Mouse (Mus musculus): ENCODE results near the gene Rngtt. TPM values are rescaled to one million over a fixed set of nuclear protein-coding genes. Genes with fewer than 3 reads are reported as not detected.

Gene Rngtt
- polyA plus RNA-seq, 1 experiment from 2014 or later = 21.6 TPM

- H3K4me1 ChIP-seq = peaks cover 10% of the 10 kb centered on the region; the same call in 1 of the 2 replicates
- H3K27me3 ChIP-seq = no peaks in the 10 kb centered on the region
- no peak overlapping the region for H3K9ac ChIP-seq
- no peaks in the 10 kb centered on the region for H3K36me3 ChIP-seq
- H3K4me2 ChIP-seq (replicated peaks) = no peak overlapping the region
- H3K4me3 ChIP-seq (replicated peaks) = no peak overlapping the region
- H3K9me3 ChIP-seq (replicated peaks) = no peaks in the 10 kb centered on the region
- WGBS = 82% methylated on average over 5 of the region's 5 CpGs
- ATAC-seq (ENCODE audit: insufficient number of reproducible peaks, low FRiP score, low TSS enrichment, low read depth) = no peak
- no peak overlapping the region for H3K27ac ChIP-seq (replicated peaks)
Observed at GRCm38 (mm10) chr4:33315840-33316239, 5.7 kb downstream of the Rngtt start.

GRCm38 (mm10) chr4:33331147-33331546 is 21.0 kb downstream of the Rngtt start:
- Histone ChIP-seq H3K36me3 (peaks cover 27% of the 10 kb centered on the region), H3K4me3 (replicated peaks) (no peak overlapping the region), H3K4me1 (no peaks in the 10 kb centered on the region), H3K9me3 (replicated peaks) (no peaks in the 10 kb centered on the region), H3K27ac (replicated peaks) (no peak overlapping the region), H3K27me3 (no peaks in the 10 kb centered on the region), H3K9ac (no peak overlapping the region), H3K4me2 (replicated peaks) (no peak overlapping the region)
- no peak for ATAC-seq (ENCODE audit: insufficient number of reproducible peaks, low FRiP score, low TSS enrichment, low read depth)
- WGBS = 90% methylated on average over 4 of the region's 4 CpGs

- Histone ChIP-seq H3K4me3 (replicated peaks) (no peak overlapping the region), H3K27ac (replicated peaks) (no peak overlapping the region), H3K4me2 (replicated peaks) (no peak overlapping the region), H3K36me3 (peaks cover 28% of the 10 kb centered on the region), H3K27me3 (no peaks in the 10 kb centered on the region), H3K9ac (no peak overlapping the region), H3K4me1 (no peaks in the 10 kb centered on the region), H3K9me3 (replicated peaks) (no peaks in the 10 kb centered on the region)
- no peak for ATAC-seq (ENCODE audit: insufficient number of reproducible peaks, low FRiP score, low TSS enrichment, low read depth)
- WGBS = 96% methylated on average over 1 of the region's 1 CpGs
Observed at GRCm38 (mm10) chr4:33332956-33333455, 22.9 kb downstream of the Rngtt start.

GRCm38 (mm10) chr4:33337999-33338398 is 27.9 kb downstream of the Rngtt start:
- H3K27ac ChIP-seq (replicated peaks) = no peak overlapping the region
- no peak overlapping the region for H3K9ac ChIP-seq
- no peaks in the 10 kb centered on the region for H3K27me3 ChIP-seq
- ATAC-seq (ENCODE audit: insufficient number of reproducible peaks, low FRiP score, low TSS enrichment, low read depth) = no peak
- H3K4me2 ChIP-seq (replicated peaks) = no peak overlapping the region
- no peaks in the 10 kb centered on the region for H3K4me1 ChIP-seq
- H3K4me3 ChIP-seq (replicated peaks) = no peak overlapping the region
- H3K36me3 ChIP-seq = peaks cover 33% of the 10 kb centered on the region
- 74% methylated on average over 1 of the region's 1 CpGs for WGBS
- no peaks in the 10 kb centered on the region for H3K9me3 ChIP-seq (replicated peaks)

GRCm38 (mm10) chr4:33342877-33343731 is 33.0 kb downstream of the Rngtt start:
- no peak overlapping the region for H3K9ac ChIP-seq
- H3K36me3 ChIP-seq = peaks cover 24% of the 10 kb centered on the region
- no peak overlapping the region for H3K4me3 ChIP-seq (replicated peaks)
- no peaks in the 10 kb centered on the region for H3K9me3 ChIP-seq (replicated peaks)
- no peaks in the 10 kb centered on the region for H3K27me3 ChIP-seq
- no peak overlapping the region for H3K4me2 ChIP-seq (replicated peaks)
- H3K27ac ChIP-seq (replicated peaks) = no peak overlapping the region
- no peaks in the 10 kb centered on the region for H3K4me1 ChIP-seq
- no peak for ATAC-seq (ENCODE audit: insufficient number of reproducible peaks, low FRiP score, low TSS enrichment, low read depth)
- WGBS = 91% methylated on average over 7 of the region's 7 CpGs

GRCm38 (mm10) chr4:33343732-33344057 is 33.6 kb downstream of the Rngtt start:
- Histone ChIP-seq H3K9ac (no peak overlapping the region), H3K4me2 (replicated peaks) (no peak overlapping the region), H3K9me3 (replicated peaks) (no peaks in the 10 kb centered on the region), H3K27ac (replicated peaks) (no peak overlapping the region), H3K36me3 (peaks cover 18% of the 10 kb centered on the region), H3K4me3 (replicated peaks) (no peak overlapping the region), H3K4me1 (no peaks in the 10 kb centered on the region), H3K27me3 (no peaks in the 10 kb centered on the region)
- no peak for ATAC-seq (ENCODE audit: insufficient number of reproducible peaks, low FRiP score, low TSS enrichment, low read depth)
- 84% methylated on average over 6 of the region's 6 CpGs for WGBS

GRCm38 (mm10) chr4:33363451-33363850 is 53.3 kb downstream of the Rngtt start:
- ATAC-seq (ENCODE audit: insufficient number of reproducible peaks, low FRiP score, low TSS enrichment, low read depth) = no peak

GRCm38 (mm10) chr4:33374916-33375315 is 64.8 kb downstream of the Rngtt start:
- WGBS = 50% methylated on average over 6 of the region's 6 CpGs
- H3K4me2 ChIP-seq (replicated peaks) = no peak overlapping the region
- no peak overlapping the region for H3K27ac ChIP-seq (replicated peaks)
- H3K4me3 ChIP-seq (replicated peaks) = no peak overlapping the region
- ATAC-seq (ENCODE audit: insufficient number of reproducible peaks, low FRiP score, low TSS enrichment, low read depth) = no peak
- H3K27me3 ChIP-seq = no peaks in the 10 kb centered on the region
- H3K9me3 ChIP-seq (replicated peaks) = no peaks in the 10 kb centered on the region
- no peak overlapping the region for H3K9ac ChIP-seq
- no peaks in the 10 kb centered on the region for H3K4me1 ChIP-seq
- H3K36me3 ChIP-seq = peaks cover 7% of the 10 kb centered on the region; the same call in 1 of the 2 replicates

More at GRCm38 (mm10) chr4:33363451-33363850, 53.3 kb downstream of the Rngtt start:
- no peak overlapping the region for H3K27ac ChIP-seq (replicated peaks)
- H3K36me3 ChIP-seq = peaks cover 10% of the 10 kb centered on the region; the same call in 1 of the 2 replicates
- H3K9ac ChIP-seq = no peak overlapping the region
- no peaks in the 10 kb centered on the region for H3K4me1 ChIP-seq
- no peaks in the 10 kb centered on the region for H3K9me3 ChIP-seq (replicated peaks)
- H3K4me2 ChIP-seq (replicated peaks) = no peak overlapping the region
- H3K4me3 ChIP-seq (replicated peaks) = no peak overlapping the region
- no peaks in the 10 kb centered on the region for H3K27me3 ChIP-seq

- no peak overlapping the region for H3K4me2 ChIP-seq (replicated peaks)
- ATAC-seq (ENCODE audit: insufficient number of reproducible peaks, low FRiP score, low TSS enrichment, low read depth) = no peak
- H3K4me3 ChIP-seq (replicated peaks) = no peak overlapping the region
- no peaks in the 10 kb centered on the region for H3K4me1 ChIP-seq
- H3K36me3 ChIP-seq = no peaks in the 10 kb centered on the region
- H3K27me3 ChIP-seq = no peaks in the 10 kb centered on the region
- no peak overlapping the region for H3K27ac ChIP-seq (replicated peaks)
- no peaks in the 10 kb centered on the region for H3K9me3 ChIP-seq (replicated peaks)
- H3K9ac ChIP-seq = no peak overlapping the region
Observed at GRCm38 (mm10) chr4:33377642-33378041, 67.5 kb downstream of the Rngtt start.

GRCm38 (mm10) chr4:33378894-33379293 is 68.8 kb downstream of the Rngtt start:
- Histone ChIP-seq H3K27me3 (no peaks in the 10 kb centered on the region), H3K4me3 (replicated peaks) (no peak overlapping the region), H3K9me3 (replicated peaks) (no peaks in the 10 kb centered on the region), H3K4me1 (no peaks in the 10 kb centered on the region), H3K9ac (no peak overlapping the region), H3K27ac (replicated peaks) (no peak overlapping the region), H3K4me2 (replicated peaks) (no peak overlapping the region), H3K36me3 (no peaks in the 10 kb centered on the region)
- ATAC-seq (ENCODE audit: insufficient number of reproducible peaks, low FRiP score, low TSS enrichment, low read depth) = no peak
- 85% methylated on average over 6 of the region's 6 CpGs for WGBS

GRCm38 (mm10) chr4:33388899-33389298 is 78.8 kb downstream of the Rngtt start:
- Histone ChIP-seq H3K4me3 (replicated peaks) (no peak overlapping the region), H3K27me3 (no peaks in the 10 kb centered on the region), H3K9me3 (replicated peaks) (no peaks in the 10 kb centered on the region), H3K9ac (no peak overlapping the region), H3K4me1 (no peaks in the 10 kb centered on the region), H3K36me3 (no peaks in the 10 kb centered on the region), H3K4me2 (replicated peaks) (no peak overlapping the region), H3K27ac (replicated peaks) (no peak overlapping the region)
- ATAC-seq (ENCODE audit: insufficient number of reproducible peaks, low FRiP score, low TSS enrichment, low read depth) = no peak
- WGBS = 91% methylated on average over 3 of the region's 3 CpGs

- no peak overlapping the region for H3K9ac ChIP-seq
- H3K4me2 ChIP-seq (replicated peaks) = no peak overlapping the region
- no peak overlapping the region for H3K27ac ChIP-seq (replicated peaks)
- H3K4me1 ChIP-seq = no peaks in the 10 kb centered on the region
- ATAC-seq (ENCODE audit: insufficient number of reproducible peaks, low FRiP score, low TSS enrichment, low read depth) = no peak
- no peaks in the 10 kb centered on the region for H3K9me3 ChIP-seq (replicated peaks)
- H3K4me3 ChIP-seq (replicated peaks) = no peak overlapping the region
- H3K36me3 ChIP-seq = no peaks in the 10 kb centered on the region
- no peaks in the 10 kb centered on the region for H3K27me3 ChIP-seq
Observed at GRCm38 (mm10) chr4:33390660-33391059, 80.5 kb downstream of the Rngtt start.
